Comparison of ENCODE assay signal across 18 mouse cellular contexts in the genomic region with DNA sequence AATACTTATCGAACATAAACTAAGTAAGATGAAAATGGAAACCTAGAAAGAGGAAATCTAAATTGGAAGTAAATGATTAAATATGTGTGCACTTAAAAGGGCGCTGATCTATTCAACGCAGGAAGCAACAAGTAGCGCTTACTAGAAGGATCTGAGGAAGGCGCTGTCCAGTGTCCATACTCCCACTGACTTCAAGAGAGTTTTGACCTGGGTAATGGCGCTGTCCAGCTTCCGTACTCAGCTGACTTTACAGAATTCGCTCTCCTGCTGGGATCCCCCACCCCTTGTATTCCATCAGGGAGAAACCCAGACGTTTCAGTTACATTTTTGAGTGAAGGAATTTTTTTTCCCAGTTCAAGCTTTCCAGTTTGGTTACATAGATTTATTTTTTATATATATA.
DNase-seq lines count a peak whose midpoint lies in the region; ATAC-seq lines count a peak whose summit lies in the region.
"Had no signal": no experiment of that assay in that cellular context is flagged by ENCODE, and none has a peak within 500 bp of the region (broad histone marks: within the 10 kb centered on the region; RNA-seq: fewer than 3 reads in every experiment).

No protein-coding gene starts in this region.

- H3K4me3 ChIP-seq in embryonic facial prominence, embryonic 11.5 days (ENCODE audit: low read depth, low read length): no peak overlapping the region
- no peak overlapping the region for H3K4me3 ChIP-seq in embryonic facial prominence, embryonic 10.5 days
- H3K4me3 ChIP-seq: embryonic facial prominence, embryonic 13.5 days; heart, embryonic 15.5 days; hindbrain, embryonic 12.5 days; limb, embryonic 15.5 days; liver, embryonic 15.5 days had no signal

- no peaks in the 10 kb centered on the region for H3K9me3 ChIP-seq in embryonic facial prominence, embryonic 11.5 days (replicated peaks; ENCODE audit: control insufficient read depth, low read length)
- no peaks in the 10 kb centered on the region for H3K9me3 ChIP-seq in embryonic facial prominence, embryonic 10.5 days
- H3K9me3 ChIP-seq: embryonic facial prominence, embryonic 13.5 days; heart, embryonic 15.5 days; hindbrain, embryonic 12.5 days; limb, embryonic 15.5 days; liver, embryonic 15.5 days had no signal

- no peak overlapping the region for H3K9ac ChIP-seq in embryonic facial prominence, embryonic 11.5 days (replicated peaks; ENCODE audit: low read length)
- H3K9ac ChIP-seq: embryonic facial prominence, embryonic 13.5 days; heart, embryonic 15.5 days; hindbrain, embryonic 12.5 days; limb, embryonic 15.5 days; liver, embryonic 15.5 days had no signal

- WGBS in embryonic facial prominence, embryonic 11.5 days: 82% methylated on average over 9 of the region's 9 CpGs
- 85% methylated on average over 9 of the region's 9 CpGs for WGBS in embryonic facial prominence, embryonic 10.5 days

- no peak for ATAC-seq in embryonic facial prominence, embryonic 11.5 days (replicated peaks; ENCODE audit: insufficient number of reproducible peaks, low FRiP score, low TSS enrichment, low read depth)
- ATAC-seq: forebrain, embryonic 16.5 days; midbrain, embryonic 16.5 days had no signal

- no peaks in the 10 kb centered on the region for H3K4me1 ChIP-seq in embryonic facial prominence, embryonic 11.5 days (ENCODE audit: control insufficient read depth, insufficient read depth, low read length)
- no peaks in the 10 kb centered on the region for H3K4me1 ChIP-seq in embryonic facial prominence, embryonic 10.5 days
- H3K4me1 ChIP-seq: hindbrain, embryonic 12.5 days; liver, embryonic 15.5 days had no signal

- no peaks in the 10 kb centered on the region for H3K36me3 ChIP-seq in embryonic facial prominence, embryonic 11.5 days (replicated peaks; ENCODE audit: control insufficient read depth, insufficient read depth, low read depth, low read length)
- H3K36me3 ChIP-seq in embryonic facial prominence, embryonic 10.5 days (replicated peaks): no peaks in the 10 kb centered on the region
- H3K36me3 ChIP-seq: embryonic facial prominence, embryonic 13.5 days; heart, embryonic 15.5 days; hindbrain, embryonic 12.5 days; limb, embryonic 15.5 days; liver, embryonic 15.5 days had no signal

- no peak overlapping the region for H3K27ac ChIP-seq in embryonic facial prominence, embryonic 11.5 days (replicated peaks; ENCODE audit: low read depth, low read length)
- no peak overlapping the region for H3K27ac ChIP-seq in embryonic facial prominence, embryonic 10.5 days (replicated peaks)
- H3K27ac ChIP-seq: embryonic facial prominence, embryonic 13.5 days; heart, embryonic 15.5 days; hindbrain, embryonic 12.5 days; limb, embryonic 15.5 days; liver, embryonic 15.5 days had no signal

- H3K4me2 ChIP-seq in embryonic facial prominence, embryonic 11.5 days (ENCODE audit: low read depth, low read length): no peak overlapping the region
- H3K4me2 ChIP-seq: embryonic facial prominence, embryonic 13.5 days; heart, embryonic 15.5 days; hindbrain, embryonic 12.5 days; limb, embryonic 15.5 days; liver, embryonic 15.5 days had no signal

- DNase-seq in embryonic facial prominence, embryonic 11.5 days (ENCODE audit: low spot score): peak; percentile 23
- no peak for DNase-seq in embryonic facial prominence, embryonic 10.5 days (ENCODE audit: low spot score)
- DNase-seq in kidney, postnatal 10 days: peak; percentile 64
- no peak for DNase-seq in kidney, adult 18-20 months
- DNase-seq in ovary, postnatal 36 days (ENCODE audit: low spot score): peak; percentile 32
- no peak for DNase-seq in ovary, adult 18-20 months (ENCODE audit: low spot score)
- DNase-seq in gastrocnemius, postnatal 36 days: no peak
- DNase-seq: cerebellum, adult 8-10 months; kidney, adult 9 months; layer of hippocampus, postnatal 36 days; retina, postnatal 1 day had no signal

- intact Hi-C loops in gastrocnemius, postnatal 36 days (cut with DNase I): no loop called here

- no peaks in the 10 kb centered on the region for H3K27me3 ChIP-seq in embryonic facial prominence, embryonic 11.5 days (ENCODE audit: control insufficient read depth, insufficient read depth, low read length)
- no peaks in the 10 kb centered on the region for H3K27me3 ChIP-seq in embryonic facial prominence, embryonic 10.5 days (replicated peaks; ENCODE audit: low read depth, poor library complexity, severe bottlenecking)
- H3K27me3 ChIP-seq: embryonic facial prominence, embryonic 13.5 days; heart, embryonic 15.5 days; hindbrain, embryonic 12.5 days; limb, embryonic 15.5 days; liver, embryonic 15.5 days had no signal

Comparison
In these comparisons a context has a peak if more than half of its experiments do, and no peak if none do; other contexts are left out.
1. DNase-seq: peak in embryonic facial prominence, embryonic 11.5 days (single experiment), kidney, postnatal 10 days (single experiment) and ovary, postnatal 36 days (single experiment); none in embryonic facial prominence, embryonic 10.5 days (single experiment), kidney, adult 18-20 months (single experiment), ovary, adult 18-20 months (single experiment) and gastrocnemius, postnatal 36 days (0 of 2).